Mouse (Mus musculus): ENCODE results near the gene Ubash3b. TPM values are rescaled to one million over a fixed set of nuclear protein-coding genes. Genes with fewer than 3 reads are reported as not detected.

Ubash3b gene
- polyA plus RNA-seq, 1 experiment from 2014 or later = 13.7 TPM

- Histone ChIP-seq H3K27ac (ENCODE audit: low read depth, low read length) (no peak overlapping the region), H3K27me3 (ENCODE audit: control insufficient read depth, insufficient read depth, low read length) (no peaks in the 10 kb centered on the region), H3K4me3 (ENCODE audit: low read depth, low read length) (no peak overlapping the region), H3K9me3 (ENCODE audit: control insufficient read depth, low read length) (no peaks in the 10 kb centered on the region), H3K4me1 (replicated peaks; ENCODE audit: control insufficient read depth, insufficient read depth, low read length) (no peaks in the 10 kb centered on the region), H3K9ac (ENCODE audit: low read depth, low read length) (no peak overlapping the region), H3K4me2 (replicated peaks; ENCODE audit: low read depth, low read length) (no peak overlapping the region), H3K36me3 (ENCODE audit: control insufficient read depth, insufficient read depth, low read length) (no peaks in the 10 kb centered on the region)
- DNase-seq (ENCODE audit: low spot score) = no peak
- 76% methylated on average over 4 of the region's 4 CpGs for WGBS
- ATAC-seq (ENCODE audit: low FRiP score) = no peak
These were observed 26.6 kb downstream of the Ubash3b start for GRCm38 (mm10) chr9:41134907-41135306.

- H3K9ac ChIP-seq (ENCODE audit: low read depth, low read length) = no peak overlapping the region
- no peaks in the 10 kb centered on the region for H3K27me3 ChIP-seq (ENCODE audit: control insufficient read depth, insufficient read depth, low read length)
- ATAC-seq (ENCODE audit: low FRiP score) = no peak
- H3K27ac ChIP-seq (ENCODE audit: low read depth, low read length) = no peak overlapping the region
- no peaks in the 10 kb centered on the region for H3K36me3 ChIP-seq (ENCODE audit: control insufficient read depth, insufficient read depth, low read length)
- H3K9me3 ChIP-seq (ENCODE audit: control insufficient read depth, low read length) = no peaks in the 10 kb centered on the region
- no peak for DNase-seq (ENCODE audit: low spot score)
- H3K4me1 ChIP-seq (replicated peaks; ENCODE audit: control insufficient read depth, insufficient read depth, low read length) = no peaks in the 10 kb centered on the region
- no peak overlapping the region for H3K4me2 ChIP-seq (replicated peaks; ENCODE audit: low read depth, low read length)
- 89% methylated on average over 8 of the region's 8 CpGs for WGBS
- no peak overlapping the region for H3K4me3 ChIP-seq (ENCODE audit: low read depth, low read length)
These were observed 30.9 kb downstream of the Ubash3b start for GRCm38 (mm10) chr9:41130563-41130962.

GRCm38 (mm10) chr9:41129802-41130480 lies 31.6 kb downstream of the Ubash3b start:
- ATAC-seq (ENCODE audit: low FRiP score) (no peak), DNase-seq (ENCODE audit: low spot score) (no peak)
- H3K27ac ChIP-seq (ENCODE audit: low read depth, low read length) = no peak overlapping the region
- H3K27me3 ChIP-seq (ENCODE audit: control insufficient read depth, insufficient read depth, low read length) = no peaks in the 10 kb centered on the region
- no peaks in the 10 kb centered on the region for H3K9me3 ChIP-seq (ENCODE audit: control insufficient read depth, low read length)
- H3K36me3 ChIP-seq (ENCODE audit: control insufficient read depth, insufficient read depth, low read length) = no peaks in the 10 kb centered on the region
- H3K4me1 ChIP-seq (replicated peaks; ENCODE audit: control insufficient read depth, insufficient read depth, low read length) = no peaks in the 10 kb centered on the region
- H3K4me3 ChIP-seq (ENCODE audit: low read depth, low read length) = no peak overlapping the region
- 59% methylated on average over 10 of the region's 10 CpGs for WGBS
- H3K4me2 ChIP-seq (replicated peaks; ENCODE audit: low read depth, low read length) = no peak overlapping the region
- H3K9ac ChIP-seq (ENCODE audit: low read depth, low read length) = no peak overlapping the region

- H3K4me3 ChIP-seq (ENCODE audit: low read depth, low read length) = no peak overlapping the region
- H3K27me3 ChIP-seq (ENCODE audit: control insufficient read depth, insufficient read depth, low read length) = no peaks in the 10 kb centered on the region
- no peak overlapping the region for H3K4me2 ChIP-seq (replicated peaks; ENCODE audit: low read depth, low read length)
- 86% methylated on average over 3 of the region's 3 CpGs for WGBS
- H3K9ac ChIP-seq (ENCODE audit: low read depth, low read length) = no peak overlapping the region
- H3K27ac ChIP-seq (ENCODE audit: low read depth, low read length) = no peak overlapping the region
- H3K4me1 ChIP-seq (replicated peaks; ENCODE audit: control insufficient read depth, insufficient read depth, low read length) = no peaks in the 10 kb centered on the region
- ATAC-seq (ENCODE audit: low FRiP score) = no peak
- no peaks in the 10 kb centered on the region for H3K9me3 ChIP-seq (ENCODE audit: control insufficient read depth, low read length)
- no peak for DNase-seq (ENCODE audit: low spot score)
- no peaks in the 10 kb centered on the region for H3K36me3 ChIP-seq (ENCODE audit: control insufficient read depth, insufficient read depth, low read length)
These were observed 32.2 kb downstream of the Ubash3b start for GRCm38 (mm10) chr9:41129273-41129672.

GRCm38 (mm10) chr9:41126723-41127122 lies 34.8 kb downstream of the Ubash3b start:
- no peaks in the 10 kb centered on the region for H3K36me3 ChIP-seq (ENCODE audit: control insufficient read depth, insufficient read depth, low read length)
- H3K9me3 ChIP-seq (ENCODE audit: control insufficient read depth, low read length) = no peaks in the 10 kb centered on the region
- H3K4me1 ChIP-seq (replicated peaks; ENCODE audit: control insufficient read depth, insufficient read depth, low read length) = no peaks in the 10 kb centered on the region
- H3K27ac ChIP-seq (ENCODE audit: low read depth, low read length) = no peak overlapping the region
- DNase-seq (ENCODE audit: low spot score) = no peak
- H3K4me3 ChIP-seq (ENCODE audit: low read depth, low read length) = no peak overlapping the region
- H3K27me3 ChIP-seq (ENCODE audit: control insufficient read depth, insufficient read depth, low read length) = no peaks in the 10 kb centered on the region
- no peak overlapping the region for H3K4me2 ChIP-seq (replicated peaks; ENCODE audit: low read depth, low read length)
- ATAC-seq (ENCODE audit: low FRiP score) = no peak
- H3K9ac ChIP-seq (ENCODE audit: low read depth, low read length) = no peak overlapping the region
- 82% methylated on average over 3 of the region's 3 CpGs for WGBS

- no peak for DNase-seq (ENCODE audit: low spot score)
- Histone ChIP-seq H3K36me3 (ENCODE audit: control insufficient read depth, insufficient read depth, low read length) (no peaks in the 10 kb centered on the region), H3K4me2 (replicated peaks; ENCODE audit: low read depth, low read length) (no peak overlapping the region), H3K4me1 (replicated peaks; ENCODE audit: control insufficient read depth, insufficient read depth, low read length) (no peaks in the 10 kb centered on the region), H3K9ac (ENCODE audit: low read depth, low read length) (no peak overlapping the region), H3K9me3 (ENCODE audit: control insufficient read depth, low read length) (no peaks in the 10 kb centered on the region), H3K27ac (ENCODE audit: low read depth, low read length) (no peak overlapping the region), H3K27me3 (ENCODE audit: control insufficient read depth, insufficient read depth, low read length) (no peaks in the 10 kb centered on the region), H3K4me3 (ENCODE audit: low read depth, low read length) (no peak overlapping the region)
- ATAC-seq (ENCODE audit: low FRiP score) = no peak
- WGBS = 93% methylated on average over 6 of the region's 6 CpGs
These were observed 37.2 kb downstream of the Ubash3b start for GRCm38 (mm10) chr9:41124305-41124704.

GRCm38 (mm10) chr9:41122390-41123110 lies 38.9 kb downstream of the Ubash3b start:
- 93% methylated on average over 11 of the region's 11 CpGs for WGBS
- Histone ChIP-seq H3K4me3 (ENCODE audit: low read depth, low read length) (no peak overlapping the region), H3K4me1 (replicated peaks; ENCODE audit: control insufficient read depth, insufficient read depth, low read length) (no peaks in the 10 kb centered on the region), H3K27ac (ENCODE audit: low read depth, low read length) (no peak overlapping the region), H3K9me3 (ENCODE audit: control insufficient read depth, low read length) (no peaks in the 10 kb centered on the region), H3K36me3 (ENCODE audit: control insufficient read depth, insufficient read depth, low read length) (no peaks in the 10 kb centered on the region), H3K4me2 (replicated peaks; ENCODE audit: low read depth, low read length) (no peak overlapping the region), H3K27me3 (ENCODE audit: control insufficient read depth, insufficient read depth, low read length) (no peaks in the 10 kb centered on the region), H3K9ac (ENCODE audit: low read depth, low read length) (no peak overlapping the region)
- ATAC-seq (ENCODE audit: low FRiP score) = no peak
- no peak for DNase-seq (ENCODE audit: low spot score)

GRCm38 (mm10) chr9:41121701-41122354 lies 39.7 kb downstream of the Ubash3b start:
- Histone ChIP-seq H3K27me3 (ENCODE audit: control insufficient read depth, insufficient read depth, low read length) (no peaks in the 10 kb centered on the region), H3K4me1 (replicated peaks; ENCODE audit: control insufficient read depth, insufficient read depth, low read length) (no peaks in the 10 kb centered on the region), H3K9ac (ENCODE audit: low read depth, low read length) (no peak overlapping the region), H3K4me3 (ENCODE audit: low read depth, low read length) (no peak overlapping the region), H3K4me2 (replicated peaks; ENCODE audit: low read depth, low read length) (no peak overlapping the region), H3K9me3 (ENCODE audit: control insufficient read depth, low read length) (no peaks in the 10 kb centered on the region), H3K27ac (ENCODE audit: low read depth, low read length) (no peak overlapping the region), H3K36me3 (ENCODE audit: control insufficient read depth, insufficient read depth, low read length) (no peaks in the 10 kb centered on the region)
- ATAC-seq (ENCODE audit: low FRiP score) (no peak), DNase-seq (ENCODE audit: low spot score) (no peak)
- WGBS = 88% methylated on average over 6 of the region's 6 CpGs
